Mouse (Mus musculus) forebrain, embryonic 14.5 days (tissue): Measurements from ENCODE around the gene Chpf2. TPM values are rescaled to one million over a fixed set of nuclear protein-coding genes. Genes with fewer than 3 reads are reported as not detected.

ENCODE experiments used
- ATAC-seq: fragments of 200-750 bp; cut with Nextera tagmentation; 2 replicates; pipeline ENCODE4 v1.8.0; 2017; ENCODE audit warnings: mild to moderate bottlenecking, moderate library complexity
- DNase-seq: peaks from one replicate; pipeline ENCODE4 v3.0.0-alpha.2; 2015; ENCODE audit warnings: low spot score
- H3K27ac ChIP-seq: fragments of 300-500 bp; sonication (generic); 2 replicates; pipeline ENCODE4 v1.5.1; 2014; ENCODE audit warnings: low read depth, mild to moderate bottlenecking, control low read depth, low read length, moderate library complexity
- H3K27me3 ChIP-seq: fragments of 300-500 bp; sonication (generic); replicated peaks from 2 replicates; pipeline ENCODE4 v1.6.1; 2014; ENCODE audit warnings: low read length, control low read depth, mixed read lengths; ENCODE audit not compliant: control insufficient read depth, insufficient read depth
- H3K36me3 ChIP-seq: fragments of 300-500 bp; sonication (generic); 2 replicates; pipeline ENCODE4 v1.6.1; 2014; ENCODE audit warnings: low read length, control low read depth; ENCODE audit not compliant: control insufficient read depth, insufficient read depth
- H3K4me1 ChIP-seq: fragments of 300-500 bp; sonication (generic); 2 replicates; pipeline ENCODE4 v1.6.1; 2014; ENCODE audit warnings: antibody characterized with exemption, low read length, control low read depth; ENCODE audit not compliant: control insufficient read depth, insufficient read depth
- H3K4me2 ChIP-seq: fragments of 300-500 bp; sonication (generic); 2 replicates; pipeline ENCODE4 v1.6.1; 2014; ENCODE audit warnings: mild to moderate bottlenecking, control low read depth, low read length
- H3K4me3 ChIP-seq: fragments of 300-500 bp; sonication (generic); 2 replicates; pipeline ENCODE4 v1.5.1; 2014; ENCODE audit warnings: low read depth, low read length, control low read depth
- H3K9ac ChIP-seq: fragments of 300-500 bp; sonication (generic); 2 replicates; pipeline ENCODE4 v1.6.1; 2014; ENCODE audit warnings: mild to moderate bottlenecking, low read length, control low read depth, moderate library complexity
- H3K9me3 ChIP-seq: fragments of 300-500 bp; sonication (generic); replicated peaks from 2 replicates; pipeline ENCODE4 v1.6.1; 2016; ENCODE audit warnings: low read length, control low read depth, mixed read lengths; ENCODE audit not compliant: control insufficient read depth
- WGBS: fragments of 180-500 bp; shearing (Covaris S2); extraction: QIAGEN DNeasy Blood & Tissue Kit; methylation state at CpG from one replicate; pipeline ENCODE4 v1.1.7; 2014; 5-methylcytosine and 5-hydroxymethylcytosine counted together
- polyA plus RNA-seq: library from polyadenylated mRNA; unstranded; fragments of >200 nt; fragmentation: Nextera tagmentation; extraction: Ambion mirVana; gene quantifications from 2 replicates; pipeline ENCODE4 v1.2.1, GENCODE M21; 2014

The Chpf2 gene
- 10.6 and 13.8 TPM in 2 replicates for polyA plus RNA-seq

- H3K9me3 ChIP-seq = no peaks in the 10 kb centered on the region
- WGBS = under 1% methylated on average over 43 of the region's 43 CpGs
- DNase-seq = peak; percentile 94
- H3K36me3 ChIP-seq = peaks cover 32% of the 10 kb centered on the region
- peak within 1 kb of the TSS; percentile 88 for H3K9ac ChIP-seq
- H3K27me3 ChIP-seq = no peaks in the 10 kb centered on the region
- peaks cover 16% of the 10 kb centered on the region for H3K4me1 ChIP-seq
- H3K4me2 ChIP-seq = peak within 1 kb of the TSS; percentile 93
- peak; percentile 95 for ATAC-seq
- peak within 1 kb of the TSS; percentile 80 for H3K27ac ChIP-seq
- H3K4me3 ChIP-seq = peak within 1 kb of the TSS; percentile 79
These were observed at the start of gene Chpf2 for GRCm38 (mm10) chr5:24586547-24587199. TSS of gene Chpf2 (plus strand) at chr5:24586741.

- Histone ChIP-seq H3K27ac (no peak overlapping the region), H3K27me3 (no peaks in the 10 kb centered on the region; the same call in 1 of the 2 replicates), H3K4me1 (peaks cover 4% of the 10 kb centered on the region; the same call in 1 of the 2 replicates), H3K4me3 (no peak overlapping the region), H3K9me3 (no peaks in the 10 kb centered on the region), H3K9ac (no peak overlapping the region), H3K4me2 (no peak overlapping the region), H3K36me3 (no peaks in the 10 kb centered on the region)
- ATAC-seq (no peak), DNase-seq (no peak)
- 68% methylated on average over 16 of the region's 16 CpGs for WGBS
These were observed 48.9 kb upstream of the Chpf2 start for GRCm38 (mm10) chr5:24537618-24538017.

GRCm38 (mm10) chr5:24539571-24540296 is 46.8 kb upstream of the Chpf2 start:
- Histone ChIP-seq H3K4me3 (no peak overlapping the region), H3K9ac (no peak overlapping the region), H3K4me1 (peaks cover 4% of the 10 kb centered on the region; the same call in 1 of the 2 replicates), H3K9me3 (no peaks in the 10 kb centered on the region), H3K4me2 (no peak overlapping the region), H3K27me3 (no peaks in the 10 kb centered on the region), H3K36me3 (no peaks in the 10 kb centered on the region), H3K27ac (no peak overlapping the region)
- ATAC-seq = no peak
- WGBS = 83% methylated on average over 22 of the region's 22 CpGs
- no peak for DNase-seq

GRCm38 (mm10) chr5:24540387-24541143 is 46.0 kb upstream of the Chpf2 start, which contains the start of gene Asb10:
TSS of gene Asb10 (minus strand) at chr5:24540978.
- Histone ChIP-seq H3K9me3 (no peaks in the 10 kb centered on the region), H3K4me3 (no peak within 1 kb of the TSS), H3K27me3 (no peaks in the 10 kb centered on the region), H3K9ac (no peak within 1 kb of the TSS), H3K27ac (no peak within 1 kb of the TSS), H3K36me3 (no peaks in the 10 kb centered on the region), H3K4me2 (no peak within 1 kb of the TSS), H3K4me1 (peaks cover 4% of the 10 kb centered on the region; the same call in 1 of the 2 replicates)
- no peak for ATAC-seq
- 53% methylated on average over 14 of the region's 14 CpGs for WGBS
- DNase-seq = no peak

GRCm38 (mm10) chr5:24541144-24541569 is 45.4 kb upstream of the Chpf2 start:
- Histone ChIP-seq H3K36me3 (no peaks in the 10 kb centered on the region), H3K9me3 (no peaks in the 10 kb centered on the region), H3K9ac (no peak overlapping the region), H3K4me1 (peaks cover 4% of the 10 kb centered on the region; the same call in 1 of the 2 replicates), H3K4me3 (no peak overlapping the region), H3K4me2 (no peak overlapping the region), H3K27me3 (no peaks in the 10 kb centered on the region), H3K27ac (no peak overlapping the region)
- 39% methylated on average over 6 of the region's 6 CpGs for WGBS
- DNase-seq (no peak), ATAC-seq (no peak)

- ATAC-seq (no peak), DNase-seq (no peak)
- H3K27me3 ChIP-seq = no peaks in the 10 kb centered on the region
- H3K27ac ChIP-seq = no peak overlapping the region
- no peaks in the 10 kb centered on the region for H3K36me3 ChIP-seq
- 77% methylated on average over 7 of the region's 7 CpGs for WGBS
- H3K4me2 ChIP-seq = no peak overlapping the region
- peaks cover under 1% of the 10 kb centered on the region; the same call in 1 of the 2 replicates for H3K4me1 ChIP-seq
- no peak overlapping the region for H3K9ac ChIP-seq
- no peak overlapping the region for H3K4me3 ChIP-seq
- H3K9me3 ChIP-seq = no peaks in the 10 kb centered on the region
These were observed 43.9 kb upstream of the Chpf2 start for GRCm38 (mm10) chr5:24542643-24543042.

- ATAC-seq (peak; percentile 93), DNase-seq (peak; percentile 90)
- peak overlapping the region; percentile 65 for H3K27ac ChIP-seq
- 17% methylated on average over 26 of the region's 26 CpGs for WGBS
- H3K4me3 ChIP-seq = no peak overlapping the region
- peaks cover 15% of the 10 kb centered on the region for H3K4me1 ChIP-seq
- no peaks in the 10 kb centered on the region for H3K9me3 ChIP-seq
- H3K4me2 ChIP-seq = peak overlapping the region; percentile 45
- no peaks in the 10 kb centered on the region for H3K36me3 ChIP-seq
- H3K27me3 ChIP-seq = no peaks in the 10 kb centered on the region
- H3K9ac ChIP-seq = peak overlapping the region; percentile 37; the same call in 1 of the 2 replicates
These were observed 35.8 kb upstream of the Chpf2 start for GRCm38 (mm10) chr5:24550598-24551316.

- H3K4me2 ChIP-seq = peak overlapping the region; percentile 45
- peak; percentile 37 for ATAC-seq
- DNase-seq = no peak
- no peaks in the 10 kb centered on the region for H3K9me3 ChIP-seq
- H3K27me3 ChIP-seq = no peaks in the 10 kb centered on the region
- WGBS = 40% methylated on average over 2 of the region's 2 CpGs
- H3K4me1 ChIP-seq = peaks cover 15% of the 10 kb centered on the region
- peak overlapping the region; percentile 30; the same call in 1 of the 2 replicates for H3K9ac ChIP-seq
- peak overlapping the region; percentile 28; the same call in 1 of the 2 replicates for H3K27ac ChIP-seq
- no peaks in the 10 kb centered on the region for H3K36me3 ChIP-seq
- no peak overlapping the region for H3K4me3 ChIP-seq
These were observed 35.2 kb upstream of the Chpf2 start for GRCm38 (mm10) chr5:24551317-24551688.
